Mouse (Mus musculus): Measurements from ENCODE around the gene Bpifa1. TPM values are rescaled to one million over a fixed set of nuclear protein-coding genes. Genes with fewer than 3 reads are reported as not detected.

Bpifa1 gene
- total RNA-seq, 2 experiments from 2014 or later: not detected

Other genes with a start within 250 kb of the Bpifa1 start
- 1 to 10 TPM; 3.0 TPM for gene Bpifb6, start 242.5 kb upstream of the Bpifa1 start, total RNA-seq (2021)
- gene Bpifb3, start 224.7 kb upstream of the Bpifa1 start, total RNA-seq (2021): not detected
- gene Bpifb4, start 204.7 kb upstream of the Bpifa1 start, total RNA-seq (2021): under 1 TPM in 1 of 2 experiments, not detected in 1; 0.20 TPM
- not detected for gene Bpifa6, start 167.9 kb upstream of the Bpifa1 start, total RNA-seq (2021)
- 1 to 10 TPM in 1 of 2 experiments, under 1 TPM in 1; 0.68 to 1.3 TPM for gene Bpifa2, start 134.6 kb upstream of the Bpifa1 start, total RNA-seq (2021)
- not detected for gene Bpifa3, start 12.5 kb upstream of the Bpifa1 start, total RNA-seq (2021)
- not detected for gene Bpifa5, start 19.7 kb downstream of the Bpifa1 start, total RNA-seq (2021)
- gene Bpifb1, start 47.9 kb downstream of the Bpifa1 start, total RNA-seq (2021): under 1 TPM; 0.11 to 0.25 TPM
- gene Bpifb5, start 80.9 kb downstream of the Bpifa1 start, total RNA-seq (2021): not detected
- gene Bpifb9a, start 115.0 kb downstream of the Bpifa1 start, total RNA-seq (2021): not detected
- not detected for gene Bpifb9b, start 164.3 kb downstream of the Bpifa1 start, total RNA-seq (2021)
- gene Cdk5rap1, start 230.1 kb downstream of the Bpifa1 start, total RNA-seq (2021): 10 to 100 TPM; 15.9 to 17.9 TPM